Mouse (Mus musculus): ENCODE data around the gene Snn.

GRCm38 (mm10) chr16:11060645-11061044 is at the start of gene Snn:
- TF ChIP-seq CTCF (IDR thresholded peaks at IDR 0.05; ENCODE audit: low read depth, low read length) (no peak), GATA1 (IDR thresholded peaks at IDR 0.05; ENCODE audit: borderline replicate concordance, low read length) (no peak)
